ENCODE assay signal across 21 mouse cellular contexts in the genomic region with DNA sequence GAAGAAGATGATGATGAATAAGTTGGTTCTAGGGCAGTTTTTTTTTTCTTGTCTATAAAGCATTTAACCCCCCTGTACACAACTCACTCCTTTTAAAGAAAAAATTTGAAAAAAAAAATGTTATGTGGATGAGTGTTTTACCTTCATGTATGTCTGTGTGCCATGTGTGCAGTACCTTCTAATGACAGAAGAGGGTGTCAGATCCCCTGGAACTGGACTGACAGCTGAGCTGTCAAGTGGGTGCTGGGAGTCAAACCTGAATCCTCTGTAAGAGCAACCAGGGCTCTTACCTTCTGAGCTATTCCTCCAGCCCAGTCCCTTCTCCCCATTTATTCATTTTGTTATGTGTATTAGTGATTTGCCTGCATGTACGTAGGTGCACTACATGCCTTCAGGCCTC. TPM values are rescaled to one million over a fixed set of nuclear protein-coding genes. Genes with fewer than 3 reads are reported as not detected.
"Had no signal": no experiment of that assay in that cellular context is flagged by ENCODE, and none has a peak within 500 bp of the region (broad histone marks: within the 10 kb centered on the region; RNA-seq: fewer than 3 reads in every experiment).

No protein-coding gene starts in this region.

- H3K36me3 ChIP-seq: limb, embryonic 15.5 days; liver, embryonic 15.5 days; midbrain, embryonic 13.5 days; neural tube, embryonic 15.5 days had no signal

- H3K27me3 ChIP-seq: limb, embryonic 15.5 days; midbrain, embryonic 13.5 days; neural tube, embryonic 15.5 days had no signal

- H3K4me3 ChIP-seq: left cerebral cortex, adult 2 months; limb, embryonic 15.5 days; liver, embryonic 15.5 days; megakaryocyte, embryonic 14.5 days; midbrain, embryonic 13.5 days; myocyte; neural tube, embryonic 15.5 days had no signal

- H3K9me3 ChIP-seq: limb, embryonic 15.5 days; liver, embryonic 15.5 days; midbrain, embryonic 13.5 days; neural tube, embryonic 15.5 days had no signal

- H3K9ac ChIP-seq: limb, embryonic 15.5 days; liver, embryonic 15.5 days; lung, embryonic 14.5 days; midbrain, embryonic 13.5 days; neural tube, embryonic 15.5 days had no signal

- ATAC-seq: midbrain, embryonic 13.5 days had no signal

- H3K4me1 ChIP-seq: limb, embryonic 15.5 days; midbrain, embryonic 13.5 days; neural tube, embryonic 15.5 days had no signal

- DNase-seq: kidney, adult 9 months; kidney, postnatal 36 days; lung, embryonic 14.5 days; lung, postnatal 10 days; lung, postnatal 4 days; thymus, postnatal 4 days had no signal

- H3K27ac ChIP-seq: kidney, postnatal 0 days; left cerebral cortex, adult 2 months; limb, embryonic 15.5 days; liver, embryonic 15.5 days; midbrain, embryonic 13.5 days; neural tube, embryonic 15.5 days; stomach, postnatal 0 days had no signal

RNA-seq across cellular contexts. Expression of gene Hormad1, which starts 28.5 kb away (rescaled TPM):
- total RNA-seq: layer of hippocampus, adult 18-20 months; layer of hippocampus, postnatal 25 days; left cerebral cortex, adult 2 months; left cerebral cortex, postnatal 25 days; midbrain, postnatal 0 days had no signal
- polyA plus RNA-seq: kidney, postnatal 0 days; limb, embryonic 11.5 days; limb, embryonic 15.5 days; liver, embryonic 15.5 days; lung, embryonic 14.5 days; midbrain, embryonic 13.5 days; midbrain, postnatal 0 days; myocyte; neural tube, embryonic 11.5 days; neural tube, embryonic 15.5 days; stomach, postnatal 0 days had no signal
